Mouse (Mus musculus): Measurements from ENCODE around the gene Gm20388. TPM values are rescaled to one million over a fixed set of nuclear protein-coding genes. Genes with fewer than 3 reads are reported as not detected.

Gene Gm20388
- polyA plus RNA-seq, 1 experiment from 2014 or later: not detected

- H3K9ac ChIP-seq: no peak overlapping the region
- peak overlapping the region; percentile 35 for H3K4me2 ChIP-seq (replicated peaks)
- ATAC-seq (ENCODE audit: insufficient number of reproducible peaks, insufficient read depth, low FRiP score, low TSS enrichment): no peak
- H3K9me3 ChIP-seq: no peaks in the 10 kb centered on the region
- peaks cover 8% of the 10 kb centered on the region for H3K4me1 ChIP-seq
- H3K4me3 ChIP-seq: no peak overlapping the region
- WGBS: 13% methylated on average over 25 of the region's 25 CpGs
- no peaks in the 10 kb centered on the region for H3K36me3 ChIP-seq
- peak overlapping the region; percentile 27; the same call in 1 of the 2 replicates for H3K27ac ChIP-seq
- H3K27me3 ChIP-seq: peaks cover 44% of the 10 kb centered on the region
Measured at GRCm38 (mm10) chr8:122720070-122720729, 2809.6 kb downstream of the Gm20388 start.

GRCm38 (mm10) chr8:122720811-122721640 is 2810.4 kb downstream of the Gm20388 start:
- H3K4me2 ChIP-seq (replicated peaks): peak overlapping the region; percentile 35; the same call in 1 of the 2 replicates
- H3K4me1 ChIP-seq: peaks cover 8% of the 10 kb centered on the region
- H3K27ac ChIP-seq: no peak overlapping the region
- H3K36me3 ChIP-seq: no peaks in the 10 kb centered on the region
- H3K9me3 ChIP-seq: no peaks in the 10 kb centered on the region
- H3K9ac ChIP-seq: no peak overlapping the region
- H3K4me3 ChIP-seq: no peak overlapping the region
- 64% methylated on average over 14 of the region's 14 CpGs for WGBS
- ATAC-seq (ENCODE audit: insufficient number of reproducible peaks, insufficient read depth, low FRiP score, low TSS enrichment): no peak
- H3K27me3 ChIP-seq: peaks cover 44% of the 10 kb centered on the region

- no peak for ATAC-seq (ENCODE audit: insufficient number of reproducible peaks, insufficient read depth, low FRiP score, low TSS enrichment)
- no peak overlapping the region for H3K4me2 ChIP-seq (replicated peaks)
- H3K9me3 ChIP-seq: no peaks in the 10 kb centered on the region
- 90% methylated on average over 6 of the region's 6 CpGs for WGBS
- H3K4me3 ChIP-seq: no peak overlapping the region
- H3K9ac ChIP-seq: no peak overlapping the region
- no peak overlapping the region for H3K27ac ChIP-seq
- H3K36me3 ChIP-seq: no peaks in the 10 kb centered on the region
- peaks cover 24% of the 10 kb centered on the region for H3K27me3 ChIP-seq
- peaks cover 3% of the 10 kb centered on the region for H3K4me1 ChIP-seq
Measured at GRCm38 (mm10) chr8:122725187-122725586, 2814.5 kb downstream of the Gm20388 start.

GRCm38 (mm10) chr8:122726789-122727188 is 2816.1 kb downstream of the Gm20388 start:
- WGBS: 63% methylated on average over 2 of the region's 2 CpGs
- Histone ChIP-seq H3K36me3 (no peaks in the 10 kb centered on the region), H3K4me2 (replicated peaks) (no peak overlapping the region), H3K27ac (no peak overlapping the region), H3K4me1 (no peaks in the 10 kb centered on the region), H3K27me3 (peaks cover 9% of the 10 kb centered on the region; the same call in 1 of the 2 replicates), H3K9ac (no peak overlapping the region), H3K4me3 (no peak overlapping the region), H3K9me3 (no peaks in the 10 kb centered on the region)
- ATAC-seq (ENCODE audit: insufficient number of reproducible peaks, insufficient read depth, low FRiP score, low TSS enrichment): no peak

- Histone ChIP-seq H3K9ac (no peak overlapping the region), H3K9me3 (no peaks in the 10 kb centered on the region), H3K36me3 (no peaks in the 10 kb centered on the region), H3K4me1 (no peaks in the 10 kb centered on the region), H3K27ac (no peak overlapping the region), H3K4me3 (no peak overlapping the region), H3K27me3 (peaks cover 2% of the 10 kb centered on the region; the same call in 1 of the 2 replicates), H3K4me2 (replicated peaks) (no peak overlapping the region)
- WGBS: 64% methylated on average over 5 of the region's 5 CpGs
- ATAC-seq (ENCODE audit: insufficient number of reproducible peaks, insufficient read depth, low FRiP score, low TSS enrichment): no peak
Measured at GRCm38 (mm10) chr8:122727412-122727811, 2816.8 kb downstream of the Gm20388 start.

- no peaks in the 10 kb centered on the region for H3K27me3 ChIP-seq
- H3K36me3 ChIP-seq: no peaks in the 10 kb centered on the region
- H3K9ac ChIP-seq: no peak overlapping the region
- no peak overlapping the region for H3K4me2 ChIP-seq (replicated peaks)
- ATAC-seq (ENCODE audit: insufficient number of reproducible peaks, insufficient read depth, low FRiP score, low TSS enrichment): no peak
- H3K27ac ChIP-seq: no peak overlapping the region
- no peaks in the 10 kb centered on the region for H3K4me1 ChIP-seq
- H3K9me3 ChIP-seq: no peaks in the 10 kb centered on the region
- WGBS: 6% methylated on average over 3 of the region's 3 CpGs
- H3K4me3 ChIP-seq: no peak overlapping the region
Measured at GRCm38 (mm10) chr8:122728630-122729029, 2818.0 kb downstream of the Gm20388 start.

- Histone ChIP-seq H3K9me3 (no peaks in the 10 kb centered on the region), H3K4me1 (peaks cover 16% of the 10 kb centered on the region), H3K36me3 (no peaks in the 10 kb centered on the region), H3K4me2 (replicated peaks) (no peak overlapping the region), H3K27ac (no peak overlapping the region), H3K9ac (no peak overlapping the region), H3K4me3 (no peak overlapping the region), H3K27me3 (0 out of 2 replicates have a peak, but pooled peaks cover 6% of the 10 kb centered on the region)
- WGBS: 56% methylated on average over 3 of the region's 3 CpGs
- no peak for ATAC-seq (ENCODE audit: insufficient number of reproducible peaks, insufficient read depth, low FRiP score, low TSS enrichment)
Measured at GRCm38 (mm10) chr8:122735110-122735509, 2824.5 kb downstream of the Gm20388 start.

GRCm38 (mm10) chr8:122735542-122736473 is 2825.2 kb downstream of the Gm20388 start:
- Histone ChIP-seq H3K27me3 (0 out of 2 replicates have a peak, but pooled peaks cover 6% of the 10 kb centered on the region), H3K36me3 (no peaks in the 10 kb centered on the region), H3K4me1 (peaks cover 16% of the 10 kb centered on the region), H3K4me3 (no peak overlapping the region), H3K9ac (no peak overlapping the region), H3K4me2 (replicated peaks) (no peak overlapping the region), H3K27ac (no peak overlapping the region), H3K9me3 (no peaks in the 10 kb centered on the region)
- ATAC-seq (ENCODE audit: insufficient number of reproducible peaks, insufficient read depth, low FRiP score, low TSS enrichment): no peak
- WGBS: 58% methylated on average over 19 of the region's 19 CpGs

GRCm38 (mm10) chr8:122736623-122737022 is 2826.0 kb downstream of the Gm20388 start:
- Histone ChIP-seq H3K27ac (no peak overlapping the region), H3K36me3 (no peaks in the 10 kb centered on the region), H3K4me3 (no peak overlapping the region), H3K4me1 (peaks cover 16% of the 10 kb centered on the region), H3K9me3 (no peaks in the 10 kb centered on the region), H3K4me2 (replicated peaks) (no peak overlapping the region), H3K27me3 (peaks cover 14% of the 10 kb centered on the region; the same call in 1 of the 2 replicates), H3K9ac (no peak overlapping the region)
- 86% methylated on average over 11 of the region's 11 CpGs for WGBS
- no peak for ATAC-seq (ENCODE audit: insufficient number of reproducible peaks, insufficient read depth, low FRiP score, low TSS enrichment)

GRCm38 (mm10) chr8:122737071-122737470 is 2826.4 kb downstream of the Gm20388 start:
- peaks cover 16% of the 10 kb centered on the region for H3K4me1 ChIP-seq
- peaks cover 18% of the 10 kb centered on the region; the same call in 1 of the 2 replicates for H3K27me3 ChIP-seq
- H3K27ac ChIP-seq: no peak overlapping the region
- no peaks in the 10 kb centered on the region for H3K9me3 ChIP-seq
- WGBS: 39% methylated on average over 4 of the region's 4 CpGs
- no peak overlapping the region for H3K9ac ChIP-seq
- no peak overlapping the region for H3K4me3 ChIP-seq
- ATAC-seq (ENCODE audit: insufficient number of reproducible peaks, insufficient read depth, low FRiP score, low TSS enrichment): no peak
- no peaks in the 10 kb centered on the region for H3K36me3 ChIP-seq
- H3K4me2 ChIP-seq (replicated peaks): no peak overlapping the region

GRCm38 (mm10) chr8:122737886-122738285 is 2827.2 kb downstream of the Gm20388 start:
- no peak for ATAC-seq (ENCODE audit: insufficient number of reproducible peaks, insufficient read depth, low FRiP score, low TSS enrichment)
- WGBS: 83% methylated on average over 6 of the region's 6 CpGs
- Histone ChIP-seq H3K36me3 (no peaks in the 10 kb centered on the region), H3K9ac (no peak overlapping the region), H3K4me2 (replicated peaks) (no peak overlapping the region), H3K27me3 (peaks cover 23% of the 10 kb centered on the region; the same call in 1 of the 2 replicates), H3K9me3 (no peaks in the 10 kb centered on the region), H3K27ac (no peak overlapping the region), H3K4me3 (no peak overlapping the region), H3K4me1 (peaks cover 19% of the 10 kb centered on the region)
